Mouse (Mus musculus): ENCODE results near the gene Pclo. TPM values are rescaled to one million over a fixed set of nuclear protein-coding genes. Genes with fewer than 3 reads are reported as not detected.
"Not testable (repeated sequence)": the region's sequence is repeated elsewhere in the genome, so short reads cannot be mapped to it uniquely, and the experiment has no call there.

The Pclo gene
- total RNA-seq, 2 experiments from 2014 or later, result 154 to 163 TPM

- no peak for DNase-seq (ENCODE audit: extremely low spot score in 1 of 2, low spot score in 2 of 2)
- no peak for TF ChIP-seq CTCF (IDR thresholded peaks at IDR 0.05)
- peak overlapping the region; percentile 4; the same call in 1 of the 2 replicates for H3K27ac ChIP-seq
- no peak overlapping the region for H3K4me3 ChIP-seq
- intact Hi-C loops (cut with DNase I), result no loop called here
Observed at GRCm38 (mm10) chr5:14834155-14834991, 319.7 kb downstream of the Pclo start.

- no peak for TF ChIP-seq CTCF (IDR thresholded peaks at IDR 0.05)
- intact Hi-C loops (cut with DNase I), result no loop called here
- Histone ChIP-seq H3K27ac (no peak overlapping the region), H3K4me3 (no peak overlapping the region)
- no peak for DNase-seq (ENCODE audit: extremely low spot score in 1 of 2, low spot score in 2 of 2)
Observed at GRCm38 (mm10) chr5:14853650-14854049, 338.9 kb downstream of the Pclo start.

- H3K4me3 ChIP-seq; DNase-seq (ENCODE audit: extremely low spot score in 1 of 2, low spot score in 2 of 2); intact Hi-C loops (cut with DNase I); H3K27ac ChIP-seq: not testable (repeated sequence)
Observed at GRCm38 (mm10) chr5:14885291-14885690, 370.6 kb downstream of the Pclo start.

GRCm38 (mm10) chr5:14892242-14892641 lies 377.5 kb downstream of the Pclo start:
- no peak for TF ChIP-seq CTCF (IDR thresholded peaks at IDR 0.05)
- intact Hi-C loops (cut with DNase I), result no loop called here
- Histone ChIP-seq H3K27ac (no peak overlapping the region), H3K4me3 (no peak overlapping the region)
- no peak for DNase-seq (ENCODE audit: extremely low spot score in 1 of 2, low spot score in 2 of 2)

- H3K27ac ChIP-seq; DNase-seq (ENCODE audit: extremely low spot score in 1 of 2, low spot score in 2 of 2); intact Hi-C loops (cut with DNase I); H3K4me3 ChIP-seq: not testable (repeated sequence)
- TF ChIP-seq CTCF (IDR thresholded peaks at IDR 0.05), result peak; percentile 43
Observed at GRCm38 (mm10) chr5:14903539-14903938, 388.8 kb downstream of the Pclo start.
